Mouse (Mus musculus) forelimb bud, embryonic 11.5 days (tissue): Measurements from ENCODE around the gene Mbtps1.
A peak's percentile ranks its signal among the peaks of the same experiment; 100 is the strongest.

Experiments used
- DNase-seq: peaks from one replicate; pipeline ENCODE4 v3.0.0-alpha.2; 2012; ENCODE audit warnings: low read depth, low spot score

The Mbtps1 gene

GRCm38 (mm10) chr8:119557821-119558602, 523 bp downstream of the Mbtps1 start:
- DNase-seq: peak; percentile 72

- DNase-seq: no peak
These were observed 1.4 kb downstream of the Mbtps1 start for GRCm38 (mm10) chr8:119557132-119557531.

GRCm38 (mm10) chr8:119555861-119556260, 2.7 kb downstream of the Mbtps1 start:
- no peak for DNase-seq

- DNase-seq: no peak
These were observed 5.6 kb downstream of the Mbtps1 start for GRCm38 (mm10) chr8:119552967-119553366.

GRCm38 (mm10) chr8:119548560-119549113, 9.9 kb downstream of the Mbtps1 start:
- DNase-seq: no peak

GRCm38 (mm10) chr8:119547019-119547691, 11.4 kb downstream of the Mbtps1 start:
- no peak for DNase-seq

GRCm38 (mm10) chr8:119545791-119546190, 12.7 kb downstream of the Mbtps1 start:
- DNase-seq: no peak

GRCm38 (mm10) chr8:119545180-119545579, 13.4 kb downstream of the Mbtps1 start:
- no peak for DNase-seq

GRCm38 (mm10) chr8:119544606-119545005, 13.9 kb downstream of the Mbtps1 start:
- no peak for DNase-seq

GRCm38 (mm10) chr8:119531973-119532372, 26.6 kb downstream of the Mbtps1 start:
- DNase-seq: no peak

GRCm38 (mm10) chr8:119531397-119531796, 27.1 kb downstream of the Mbtps1 start:
- no peak for DNase-seq

- DNase-seq: no peak
These were observed 27.6 kb downstream of the Mbtps1 start for GRCm38 (mm10) chr8:119530937-119531336.

GRCm38 (mm10) chr8:119528762-119529161, 29.8 kb downstream of the Mbtps1 start:
- DNase-seq: no peak

- DNase-seq: no peak
These were observed 38.4 kb downstream of the Mbtps1 start for GRCm38 (mm10) chr8:119520102-119520501.

GRCm38 (mm10) chr8:119516674-119517073, 41.9 kb downstream of the Mbtps1 start:
- no peak for DNase-seq

GRCm38 (mm10) chr8:119515767-119516166, 42.8 kb downstream of the Mbtps1 start:
- no peak for DNase-seq

- DNase-seq: no peak
These were observed 43.6 kb downstream of the Mbtps1 start for GRCm38 (mm10) chr8:119514940-119515339.

GRCm38 (mm10) chr8:119513405-119513804, 45.1 kb downstream of the Mbtps1 start:
- no peak for DNase-seq

GRCm38 (mm10) chr8:119511722-119512121, 46.8 kb downstream of the Mbtps1 start:
- DNase-seq: no peak

- no peak for DNase-seq
These were observed 48.1 kb downstream of the Mbtps1 start for GRCm38 (mm10) chr8:119510471-119510870.

- no peak for DNase-seq
These were observed 52.4 kb downstream of the Mbtps1 start for GRCm38 (mm10) chr8:119506106-119506505.

- DNase-seq: no peak
These were observed 53.0 kb downstream of the Mbtps1 start for GRCm38 (mm10) chr8:119505488-119505887.
